Mouse (Mus musculus): ENCODE data around the gene Clpsl2.
"Not testable (repeated sequence)": the region's sequence is repeated elsewhere in the genome, so short reads cannot be mapped to it uniquely, and the experiment has no call there.

Gene Clpsl2

DNA sequence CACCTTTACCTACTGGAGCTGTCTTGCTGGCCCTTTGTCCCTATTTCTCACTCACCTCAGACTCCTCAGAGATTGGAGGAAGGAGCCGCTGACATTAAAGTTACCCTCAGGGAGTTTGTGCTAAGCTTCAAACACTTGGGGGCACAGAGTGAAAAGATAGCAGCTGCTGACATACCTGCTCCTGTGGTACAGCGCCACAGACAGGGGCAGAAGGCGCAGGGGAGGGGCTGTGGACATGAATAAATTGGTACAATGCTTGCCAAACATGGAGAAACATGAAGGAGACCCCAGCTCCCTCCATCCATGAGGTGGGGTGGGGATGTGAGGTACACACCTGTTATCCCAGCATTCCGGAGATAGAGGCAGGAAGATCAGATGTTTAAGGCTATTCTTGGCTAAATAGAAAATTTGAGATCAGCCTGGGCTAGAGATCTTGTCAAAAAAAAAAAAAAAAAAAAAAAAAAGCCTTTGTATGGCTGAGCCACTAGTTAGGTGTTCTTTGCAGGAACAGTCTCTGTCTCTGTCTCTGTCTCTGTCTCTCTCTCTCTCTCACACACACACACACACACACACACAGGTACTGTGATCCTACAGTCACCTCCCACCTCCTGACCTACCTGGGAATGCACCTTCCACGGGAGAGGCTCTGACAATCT, 28.0 kb upstream of the Clpsl2 start:
- DNase-seq (ENCODE audit: low read depth), result no peak

DNA sequence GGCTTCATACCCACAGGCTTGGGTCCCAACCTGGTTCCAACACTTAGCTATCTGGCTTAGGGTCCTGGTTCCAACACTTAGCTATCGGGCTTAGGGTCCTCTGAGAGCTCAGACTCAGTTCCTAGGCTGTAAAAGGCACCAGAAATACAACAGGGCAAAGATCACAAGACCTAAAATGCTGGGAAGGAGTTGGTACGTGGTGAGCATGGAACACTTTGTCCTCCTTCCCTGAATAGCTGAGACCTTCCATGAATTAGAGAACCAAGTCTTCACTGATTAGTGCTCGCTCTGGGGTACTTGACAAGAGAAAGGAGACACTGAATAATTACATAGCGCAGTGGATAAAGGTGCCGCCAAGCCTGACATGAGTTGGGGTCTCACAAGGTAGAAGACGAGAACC, 27.3 kb upstream of the Clpsl2 start:
- no peak for DNase-seq (ENCODE audit: low read depth)

DNA sequence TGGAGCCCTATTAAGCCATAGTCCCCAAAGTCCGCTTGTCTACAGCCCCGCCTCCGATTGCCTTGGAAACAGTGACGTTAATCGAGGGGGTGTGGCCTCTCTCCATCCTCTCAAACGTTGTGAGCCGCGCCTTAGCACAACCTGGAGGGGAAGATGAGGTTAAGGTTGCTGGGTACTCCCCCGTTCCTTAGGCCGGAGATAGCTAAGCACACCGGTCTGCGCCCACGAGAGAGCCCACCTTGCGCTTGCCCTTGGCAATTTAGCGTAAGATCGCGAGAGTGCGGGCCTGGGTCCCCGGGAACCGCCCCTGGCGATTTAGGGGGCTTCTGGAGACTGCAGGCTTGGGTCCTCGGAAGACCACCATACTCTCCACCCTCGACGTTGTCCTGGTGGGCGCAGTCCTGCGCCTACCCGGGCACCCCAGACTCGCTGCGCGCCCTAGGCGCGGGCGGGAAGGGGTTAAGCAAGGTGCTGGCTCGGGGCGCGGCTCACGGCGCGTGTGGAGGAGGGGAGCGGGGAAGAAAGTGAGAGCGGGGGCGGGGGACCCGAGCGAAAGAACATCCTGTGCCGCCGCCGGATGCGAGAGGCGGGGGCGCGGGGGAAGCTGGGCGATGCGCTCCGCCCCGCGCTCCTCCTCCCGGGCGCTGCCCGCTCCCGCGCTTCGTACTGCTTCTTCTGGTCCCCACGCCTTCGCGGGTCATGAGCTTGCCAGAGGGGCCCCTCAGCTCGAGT, 26.4 kb upstream of the Clpsl2 start:
- DNase-seq (ENCODE audit: low read depth), result peak; percentile 91

DNA sequence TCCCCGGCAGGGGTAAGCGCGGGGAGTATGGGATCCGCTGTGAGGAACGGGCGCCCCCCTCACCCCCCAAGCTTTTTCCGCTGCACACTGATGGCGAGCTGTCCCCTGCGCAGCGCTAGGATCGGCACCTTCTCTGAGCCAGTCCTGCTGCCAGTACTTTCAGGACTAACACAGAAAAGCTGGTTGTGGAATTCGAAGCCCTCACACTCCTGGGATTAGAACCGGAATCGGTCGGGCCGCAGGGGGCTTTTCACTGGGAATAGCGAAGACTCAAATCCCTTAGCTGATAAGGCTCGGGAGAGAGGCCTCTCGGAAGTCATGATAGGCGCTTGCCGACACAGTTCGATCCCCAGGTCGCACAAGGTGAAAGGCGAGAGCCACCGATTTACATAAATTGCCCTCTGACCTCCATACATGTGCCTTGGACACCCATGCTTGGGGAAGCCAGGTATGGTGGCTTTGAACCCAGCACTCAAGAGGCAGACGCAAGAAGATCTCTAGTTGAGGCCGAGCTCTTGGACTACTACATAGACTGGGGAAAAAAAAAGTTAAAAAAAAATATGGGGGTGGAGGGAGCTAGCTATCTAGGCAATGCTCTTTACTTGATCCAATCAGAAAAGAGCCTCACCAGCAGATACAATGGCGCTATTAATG, 25.7 kb upstream of the Clpsl2 start:
- no peak for DNase-seq (ENCODE audit: low read depth)

DNA sequence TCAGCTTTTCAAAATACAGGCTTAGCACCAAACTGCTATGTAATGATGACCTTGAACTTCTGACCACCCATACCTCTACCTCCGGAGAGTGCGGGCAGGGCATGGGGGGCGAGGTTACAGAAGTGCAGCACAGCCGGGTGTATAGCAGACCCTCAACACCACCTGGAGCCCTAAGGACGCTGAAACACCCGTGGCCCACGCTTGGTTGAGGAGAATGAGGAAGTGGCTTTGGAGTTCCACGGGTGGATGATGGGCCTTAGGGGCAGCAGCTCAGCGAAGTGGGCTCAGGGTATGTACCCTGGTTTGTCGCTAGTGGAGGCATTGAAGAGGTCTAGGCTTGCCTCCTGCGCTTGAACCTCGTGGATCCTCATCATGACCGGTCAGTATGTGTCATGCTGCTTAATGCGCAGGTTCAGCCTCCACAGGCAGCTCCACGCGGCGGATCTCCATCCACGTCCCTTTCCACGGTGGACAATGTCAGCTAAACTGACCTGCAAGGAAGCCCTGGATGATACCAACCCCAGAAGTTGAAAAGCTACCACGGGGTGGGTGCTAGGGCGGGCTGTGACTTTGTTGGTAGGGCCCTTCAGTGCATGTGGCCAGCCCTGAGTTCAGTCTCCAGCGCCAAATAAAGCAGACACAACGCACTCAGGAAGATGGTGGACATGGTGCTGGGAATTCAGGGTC, 25.1 kb upstream of the Clpsl2 start:
- no peak for DNase-seq (ENCODE audit: low read depth)

DNA sequence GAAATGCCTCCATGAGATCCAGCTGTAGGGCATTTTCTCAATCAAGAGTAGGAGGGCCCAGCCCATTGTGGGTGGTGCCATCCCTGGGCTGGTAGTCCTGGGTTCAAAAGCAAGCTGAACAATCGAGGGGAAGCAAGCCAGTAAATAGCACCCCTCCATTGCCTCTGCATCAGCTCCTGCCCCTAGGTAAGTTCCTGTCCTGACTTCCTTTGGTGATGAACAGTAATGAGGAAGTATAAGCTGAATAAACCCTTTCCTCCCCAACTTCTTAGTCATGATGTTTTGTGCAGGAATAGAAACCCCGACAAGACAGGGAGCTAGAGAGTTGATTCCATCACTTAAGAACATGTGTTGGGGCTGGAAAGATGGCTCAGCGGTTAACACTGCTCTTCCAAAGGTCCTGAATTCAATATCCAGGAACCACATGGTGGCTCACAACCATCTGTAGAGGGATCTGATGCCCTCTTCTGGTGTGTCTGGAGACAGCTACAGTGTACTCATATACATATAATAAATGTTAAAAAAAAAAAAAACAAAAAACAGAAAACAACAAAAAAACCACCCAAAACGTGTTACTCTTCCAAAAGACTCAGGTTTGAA, 24.3 kb upstream of the Clpsl2 start:
- peak; percentile 27 for DNase-seq (ENCODE audit: low read depth)

DNA sequence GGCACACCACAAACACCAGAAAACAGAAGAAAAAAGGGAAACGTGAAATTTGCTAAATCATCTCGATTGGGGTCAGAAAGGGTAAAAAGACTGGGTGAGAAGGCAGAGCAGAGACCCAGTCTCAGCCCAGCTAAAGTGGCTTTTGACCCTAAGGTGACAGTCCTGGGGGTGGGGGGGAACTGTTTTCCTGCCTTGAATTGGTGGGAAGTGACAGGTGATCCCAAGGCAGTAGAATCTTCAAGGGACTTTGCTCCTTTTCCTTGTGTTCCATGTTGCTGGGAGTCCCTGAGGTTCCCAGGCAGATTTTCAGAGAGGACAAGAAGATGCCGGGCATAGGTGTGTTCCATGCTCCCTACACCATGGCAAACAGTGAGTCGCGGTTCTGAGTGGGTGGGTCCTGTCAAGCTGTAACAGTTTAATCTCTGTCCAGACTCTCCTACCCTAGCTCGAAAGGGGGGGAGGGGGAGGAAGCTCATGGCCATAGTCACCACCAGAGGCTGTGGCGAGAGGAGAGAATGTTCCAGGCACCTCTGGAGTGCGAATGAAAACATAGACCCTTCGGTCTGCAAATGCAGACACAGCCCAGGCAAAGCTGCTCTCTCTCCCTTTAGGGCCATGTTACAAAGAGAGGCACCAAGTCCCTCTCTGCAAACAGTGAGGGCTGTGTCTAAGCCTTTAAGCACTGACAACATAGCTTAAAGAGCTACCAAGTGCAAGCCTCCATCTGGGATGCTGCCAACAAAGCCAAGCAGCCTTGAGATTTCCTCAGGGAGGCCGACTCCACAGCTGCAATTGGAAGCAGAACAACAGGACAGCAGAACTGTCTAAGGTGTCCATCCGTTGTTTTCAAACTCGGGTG, 21.8 kb upstream of the Clpsl2 start:
- no peak for DNase-seq (ENCODE audit: low read depth)

DNA sequence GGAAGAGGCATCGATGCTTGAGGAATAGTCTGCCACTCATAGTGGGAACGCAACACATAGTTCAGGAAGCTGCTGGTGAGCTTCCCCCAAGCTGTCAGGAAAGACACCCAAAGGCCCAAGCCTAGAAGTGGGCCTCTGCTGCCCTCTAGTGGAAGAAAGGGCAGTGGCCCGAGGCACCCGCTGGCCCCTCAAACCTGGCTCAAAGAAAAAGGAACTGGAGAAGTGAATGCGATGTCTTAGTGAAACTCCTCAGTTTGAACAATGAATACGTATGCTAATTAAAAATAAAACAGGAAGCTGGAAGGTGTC, 21.2 kb upstream of the Clpsl2 start:
- DNase-seq (ENCODE audit: low read depth), result peak; percentile 96

DNA sequence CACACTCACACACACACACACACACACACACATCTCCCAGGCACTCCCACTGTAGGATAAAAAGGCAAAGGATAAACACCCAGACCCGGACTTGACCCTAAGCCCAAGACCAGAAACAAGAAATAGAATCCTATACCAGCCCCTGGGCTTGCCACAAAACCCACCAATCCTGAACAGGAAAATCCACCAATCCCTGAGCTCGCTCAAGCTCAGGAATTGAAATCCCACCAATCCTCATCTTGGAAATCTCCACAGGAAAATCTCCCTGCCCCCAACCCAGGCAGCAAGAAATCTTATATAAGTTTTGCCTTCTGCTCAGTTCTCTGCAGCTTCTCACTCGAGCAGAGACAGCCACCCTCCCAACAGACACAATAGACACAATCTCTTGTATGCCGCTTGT, 20.1 kb upstream of the Clpsl2 start:
- peak; percentile 29 for DNase-seq (ENCODE audit: low read depth)

DNA sequence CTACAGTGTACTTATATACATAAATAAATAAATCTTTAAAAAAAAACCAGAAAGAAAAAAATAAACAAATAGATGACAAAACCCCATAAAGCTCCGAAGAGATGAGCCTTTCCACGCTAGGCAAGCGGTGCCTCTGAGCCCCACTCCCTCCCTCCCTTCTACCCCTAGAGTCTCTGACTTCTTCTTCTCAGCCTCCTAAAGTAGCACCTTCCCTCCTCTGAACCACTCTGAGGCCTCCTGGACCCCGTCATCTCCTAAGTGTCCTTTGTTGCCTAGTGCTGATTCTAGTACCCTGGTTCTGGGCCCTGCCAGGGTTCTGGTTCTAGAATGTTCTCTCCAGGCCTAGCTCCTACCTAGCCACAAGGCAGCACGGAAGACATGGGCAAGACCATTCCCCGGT, 18.7 kb upstream of the Clpsl2 start, which contains the start of gene Armc12:
Armc12 (plus strand) TSS at position 301 of the 400 bp plus-strand sequence.
- no peak for DNase-seq (ENCODE audit: low read depth)

DNA sequence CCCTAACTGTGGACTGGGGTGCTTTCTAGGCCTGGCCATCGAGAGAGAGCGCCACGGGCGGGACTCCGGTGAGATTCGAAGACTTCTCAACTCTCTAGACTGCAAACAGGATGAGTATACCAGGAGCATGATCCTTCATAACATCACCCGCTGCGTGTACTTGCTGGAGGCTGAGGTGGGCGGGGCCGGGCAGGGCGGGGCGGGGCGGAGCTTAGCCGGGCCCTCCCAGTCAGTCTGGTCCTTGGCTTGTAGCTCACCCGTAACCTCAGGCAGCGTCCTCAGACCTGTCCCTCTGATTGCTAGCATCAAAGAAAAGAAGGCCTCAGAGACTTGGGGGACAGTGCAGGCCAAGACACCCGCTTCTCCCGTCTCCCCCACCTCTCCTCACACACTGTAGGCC, 17.3 kb upstream of the Clpsl2 start:
- DNase-seq (ENCODE audit: low read depth), result no peak

DNA sequence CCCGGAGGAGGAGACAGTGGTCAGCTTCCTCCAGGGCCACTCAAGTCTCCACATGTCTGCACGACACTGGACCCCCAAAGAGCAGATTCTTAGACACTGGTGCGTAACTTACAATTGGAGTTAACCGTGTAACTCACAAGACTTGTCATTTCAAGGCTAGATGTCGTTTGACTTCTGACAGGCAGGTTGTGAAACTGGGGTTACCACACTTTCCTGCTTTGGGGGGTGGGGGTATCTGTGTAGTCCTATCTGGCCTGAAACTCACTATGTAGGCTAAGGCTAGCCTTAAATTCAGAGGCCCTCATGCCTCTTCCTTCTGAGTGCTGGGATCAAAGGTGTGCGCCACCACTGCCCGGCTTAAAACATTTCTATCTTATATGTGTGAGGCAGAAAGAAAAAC, 16.7 kb upstream of the Clpsl2 start:
- DNase-seq (ENCODE audit: low read depth), result no peak

DNA sequence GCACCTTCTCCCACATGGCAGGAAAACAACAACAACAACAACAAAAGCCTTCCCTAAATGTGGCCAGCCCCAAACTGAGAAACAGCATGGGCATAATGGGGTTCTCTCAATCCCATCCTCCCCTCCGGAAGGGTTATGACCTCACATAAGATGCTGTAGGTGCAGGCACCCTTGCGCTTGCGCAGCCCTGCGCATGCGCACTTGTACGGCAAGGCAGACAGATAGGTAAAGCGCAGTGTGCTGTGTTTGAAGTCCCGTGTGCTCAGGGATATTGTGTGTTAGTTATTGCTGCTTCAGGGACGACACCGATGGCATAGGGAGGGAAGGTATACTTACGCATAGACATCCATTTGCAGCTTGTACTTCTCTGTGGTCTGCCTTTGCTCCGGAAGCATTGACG, 15.9 kb upstream of the Clpsl2 start:
- no peak for DNase-seq (ENCODE audit: low read depth)

DNA sequence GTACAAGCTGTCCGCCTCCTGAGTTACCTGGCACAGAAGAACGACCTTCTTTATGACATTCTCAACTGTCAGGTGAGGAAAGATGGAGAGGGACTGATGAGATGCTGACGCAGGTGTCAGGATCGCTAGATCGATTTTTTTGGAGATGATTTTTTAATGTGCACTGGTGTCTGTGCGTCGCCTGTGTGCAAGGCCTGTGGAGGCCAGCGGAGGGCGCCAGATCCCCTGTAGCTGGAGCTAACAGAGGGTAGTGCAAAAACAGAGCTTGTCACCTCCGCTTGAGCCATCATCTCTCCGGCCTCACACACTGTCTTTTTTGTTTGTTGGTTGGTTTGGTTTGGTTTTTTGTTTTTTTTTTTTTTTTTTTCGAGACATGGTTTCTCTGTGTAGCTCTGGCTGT, 11.3 kb upstream of the Clpsl2 start:
- no peak for DNase-seq (ENCODE audit: low read depth)

DNA sequence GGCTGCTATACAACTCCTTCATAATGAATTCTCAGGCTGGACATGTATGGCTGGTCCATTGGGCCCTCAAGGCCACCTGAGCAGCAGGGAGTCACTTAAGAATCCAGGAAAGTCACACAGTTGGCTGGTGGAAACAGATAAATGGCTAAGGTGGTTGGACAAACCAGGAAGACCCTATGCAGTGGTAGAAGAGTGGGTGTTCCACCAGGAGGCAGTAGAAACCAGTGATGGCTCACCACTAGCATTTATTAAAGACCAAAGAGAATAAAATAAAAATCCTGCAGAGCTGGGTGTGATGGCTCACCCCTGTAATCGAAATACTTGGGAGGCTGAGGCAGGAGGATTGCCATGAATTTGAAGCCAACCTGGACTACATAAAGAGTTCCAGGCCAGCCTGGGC, 2.3 kb upstream of the Clpsl2 start:
- no peak for DNase-seq (ENCODE audit: low read depth)

DNA sequence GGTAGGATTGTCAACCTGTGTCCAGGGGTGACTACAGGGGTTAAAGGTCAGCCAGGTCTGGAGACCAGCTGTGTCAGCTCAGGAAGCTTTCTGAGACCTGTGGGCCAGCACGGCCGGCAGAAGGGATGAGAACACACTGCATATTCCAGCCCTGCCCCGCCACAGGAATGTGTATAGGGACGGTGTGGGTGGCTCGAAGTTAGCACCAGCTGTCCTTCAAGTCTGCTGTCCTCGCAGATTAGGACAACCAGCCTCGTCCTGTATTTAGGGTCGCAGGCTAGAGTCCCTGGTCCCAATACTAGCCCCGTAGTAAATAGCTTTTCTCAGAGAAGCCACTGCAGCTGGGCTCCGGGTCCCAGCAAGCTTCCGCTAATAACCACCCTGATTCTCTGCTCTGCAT, 661 bp upstream of the Clpsl2 start:
- no peak for DNase-seq (ENCODE audit: low read depth)

DNA sequence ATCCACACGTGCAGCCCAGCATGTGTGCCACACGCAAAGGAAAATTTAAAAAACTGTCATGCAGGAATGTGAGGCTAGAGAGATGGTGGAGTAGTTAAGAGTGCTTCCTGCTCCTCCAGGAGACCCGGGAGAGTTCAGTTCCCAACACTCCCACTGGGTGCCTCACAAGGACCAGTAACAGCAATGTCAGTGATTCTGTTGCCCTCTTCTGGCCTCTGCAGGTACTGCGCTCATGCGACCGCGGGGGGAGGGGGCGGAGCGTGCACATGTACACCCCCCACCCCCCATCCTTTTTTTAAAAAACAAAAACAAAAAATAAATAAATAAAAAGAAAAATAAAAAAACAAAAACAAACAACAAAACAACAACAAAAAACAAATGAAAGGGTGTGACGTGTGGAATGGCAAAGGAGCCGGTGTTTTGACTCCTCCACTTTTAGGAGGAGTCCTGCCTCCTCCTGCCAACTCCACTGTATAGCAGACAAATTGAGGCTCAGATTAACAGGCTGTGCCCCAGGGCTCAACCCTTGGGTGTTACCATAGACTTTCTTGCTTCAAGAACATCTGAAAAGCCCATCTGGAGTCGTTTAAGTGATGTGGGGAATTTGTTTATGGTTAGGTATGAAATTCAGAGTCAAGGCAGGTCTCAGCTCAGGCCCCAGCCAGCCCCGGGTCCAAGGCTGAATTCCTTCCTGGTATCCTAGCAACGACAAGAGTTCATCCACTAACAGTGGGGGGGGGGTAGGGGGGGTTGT, 4.0 kb downstream of the Clpsl2 start:
- DNase-seq (ENCODE audit: low read depth), result peak; percentile 92

DNA sequence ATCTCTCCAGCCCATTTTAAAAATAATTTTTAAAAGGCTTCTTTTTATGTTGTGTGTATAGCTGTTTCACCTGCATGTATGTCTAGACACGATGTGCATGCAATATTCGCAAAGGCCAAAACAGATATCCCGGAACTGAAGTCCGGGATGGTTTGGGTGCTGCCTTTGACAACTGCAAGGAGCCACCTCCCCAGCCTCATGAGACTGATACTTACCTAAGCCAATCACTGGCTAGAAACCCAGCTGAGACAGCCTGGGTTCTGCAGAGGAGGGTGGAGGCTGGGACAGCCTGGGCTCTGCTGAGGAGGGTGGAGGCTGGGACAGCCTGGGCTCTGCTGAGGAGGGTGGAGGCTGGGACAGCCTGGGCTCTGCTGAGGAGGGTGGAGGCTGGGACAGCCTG, 4.8 kb downstream of the Clpsl2 start:
- not testable (repeated sequence) for DNase-seq (ENCODE audit: low read depth)

DNA sequence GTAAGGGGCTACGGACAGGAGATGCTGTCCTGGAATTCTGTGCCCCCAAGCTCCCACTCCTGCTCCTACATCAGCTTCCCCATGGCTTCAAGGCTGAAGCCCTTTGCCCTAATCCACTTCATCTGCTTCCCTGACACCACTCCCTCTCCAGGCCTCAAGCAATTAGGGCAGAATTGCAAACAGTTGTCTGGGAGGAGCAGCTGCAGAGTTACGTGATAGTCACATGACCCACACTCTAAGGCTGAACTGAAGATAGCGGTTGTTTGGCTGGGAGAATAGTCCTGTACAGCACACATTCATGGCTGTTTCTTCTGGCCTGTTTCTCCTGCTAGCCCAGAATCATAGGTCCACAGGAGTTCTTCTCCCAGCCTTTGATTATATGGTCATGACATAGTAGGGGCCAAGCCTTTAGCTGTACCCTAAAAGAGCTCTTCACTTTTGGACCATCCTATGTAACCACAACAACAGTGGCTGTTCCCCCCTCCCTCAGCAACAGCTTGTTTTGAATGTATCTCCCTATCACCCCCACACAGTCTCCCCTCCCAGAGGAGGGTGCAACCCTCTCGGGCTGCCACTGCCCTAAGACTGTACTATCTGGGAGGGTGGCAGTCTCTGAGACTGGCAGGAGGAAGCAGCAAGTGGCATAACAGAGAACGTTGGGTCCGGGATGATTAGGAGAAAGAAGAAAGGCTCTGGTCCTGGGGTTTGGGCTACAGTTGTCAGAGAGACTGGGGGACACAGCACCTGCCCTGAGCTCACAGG, 7.6 kb downstream of the Clpsl2 start:
- peak; percentile 79 for DNase-seq (ENCODE audit: low read depth)

DNA sequence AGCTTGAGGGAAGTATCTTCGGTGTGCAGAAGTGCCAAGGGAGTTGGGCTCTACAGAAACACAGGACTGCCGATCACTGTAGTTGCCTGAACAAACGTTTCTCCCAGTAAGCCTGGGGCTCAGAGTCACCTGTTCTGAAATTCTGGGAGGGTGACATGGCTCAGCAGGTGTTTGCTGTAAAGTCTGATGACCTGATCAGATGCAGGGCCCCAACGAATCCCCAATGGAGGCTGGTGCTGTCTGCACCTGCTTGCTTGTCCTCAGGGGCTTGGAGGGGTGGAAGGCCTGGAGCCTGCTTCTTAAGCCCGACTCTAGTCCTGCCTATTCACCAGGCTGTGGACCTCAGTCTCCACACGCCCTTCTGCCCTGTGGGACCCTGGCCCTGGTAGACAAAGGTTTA, 8.6 kb downstream of the Clpsl2 start:
- DNase-seq (ENCODE audit: low read depth), result no peak
